Mouse (Mus musculus) thymus, adult 2 months (tissue): Measurements from ENCODE around the gene Grb7.

Source experiments
- CTCF ChIP-seq: fragments of 200-500 bp; IDR thresholded peaks from 2 replicates; pipeline ENCODE4 v1.5.1; 2012; ENCODE audit warnings: mild to moderate bottlenecking, control low read depth, low read length, moderate library complexity, borderline replicate concordance; ENCODE audit not compliant: control insufficient read depth, poor library complexity, insufficient read depth; ENCODE audit errors: extremely low read depth
- POLR2A ChIP-seq: fragments of 200-500 bp; IDR thresholded peaks from 2 replicates; pipeline ENCODE4 v1.6.1; 2012; ENCODE audit warnings: mild to moderate bottlenecking, low read length, control low read depth, moderate library complexity; ENCODE audit not compliant: control insufficient read depth, poor library complexity, insufficient read depth; ENCODE audit errors: extremely low read depth

- TF ChIP-seq CTCF = no peak
- no peak for TF ChIP-seq POLR2A
Observed at GRCm38 (mm10) chr11:98446213-98446561, at the start of gene Grb7.
